Mouse (Mus musculus) testis, postnatal 10 days (tissue): ENCODE results near the gene Diaph2.
A peak's percentile ranks its signal among the peaks of the same experiment; 100 is the strongest.
"Not testable (repeated sequence)": the region's sequence is repeated elsewhere in the genome, so short reads cannot be mapped to it uniquely, and the experiment has no call there.

Experiments used
- DNase-seq: peaks from one replicate; pipeline ENCODE4 v3.0.0; 2021; ENCODE audit warnings: low spot score

The Diaph2 gene

GRCm38 (mm10) chrX:129831903-129832302 lies 82.4 kb downstream of the Diaph2 start:
- DNase-seq = no peak

- no peak for DNase-seq
Measured at GRCm38 (mm10) chrX:129833887-129834286, 84.3 kb downstream of the Diaph2 start.

GRCm38 (mm10) chrX:129884465-129884864 lies 134.9 kb downstream of the Diaph2 start:
- DNase-seq = peak; percentile 41

GRCm38 (mm10) chrX:129925806-129926205 lies 176.3 kb downstream of the Diaph2 start:
- DNase-seq = no peak

GRCm38 (mm10) chrX:129974816-129975215 lies 225.3 kb downstream of the Diaph2 start:
- no peak for DNase-seq

- no peak for DNase-seq
Measured at GRCm38 (mm10) chrX:130008210-130008609, 258.7 kb downstream of the Diaph2 start.

GRCm38 (mm10) chrX:130019735-130020134 lies 270.2 kb downstream of the Diaph2 start:
- no peak for DNase-seq

- no peak for DNase-seq
Measured at GRCm38 (mm10) chrX:130044525-130044924, 295.0 kb downstream of the Diaph2 start.

GRCm38 (mm10) chrX:130149216-130149615 lies 399.7 kb downstream of the Diaph2 start:
- no peak for DNase-seq

- DNase-seq = no peak
Measured at GRCm38 (mm10) chrX:130152164-130152563, 402.6 kb downstream of the Diaph2 start.

- DNase-seq = no peak
Measured at GRCm38 (mm10) chrX:130173126-130173525, 423.6 kb downstream of the Diaph2 start.

- DNase-seq = no peak
Measured at GRCm38 (mm10) chrX:130187891-130188290, 438.3 kb downstream of the Diaph2 start.

- DNase-seq = no peak
Measured at GRCm38 (mm10) chrX:130188449-130188848, 438.9 kb downstream of the Diaph2 start.

- DNase-seq = no peak
Measured at GRCm38 (mm10) chrX:130189250-130189649, 439.7 kb downstream of the Diaph2 start.

- DNase-seq = not testable (repeated sequence)
Measured at GRCm38 (mm10) chrX:130197412-130197811, 447.9 kb downstream of the Diaph2 start.

GRCm38 (mm10) chrX:130205243-130205642 lies 455.7 kb downstream of the Diaph2 start:
- no peak for DNase-seq

GRCm38 (mm10) chrX:130212227-130212626 lies 462.7 kb downstream of the Diaph2 start:
- DNase-seq = no peak

GRCm38 (mm10) chrX:130212759-130213158 lies 463.2 kb downstream of the Diaph2 start:
- no peak for DNase-seq

- no peak for DNase-seq
Measured at GRCm38 (mm10) chrX:130230045-130230444, 480.5 kb downstream of the Diaph2 start.

GRCm38 (mm10) chrX:130235167-130235566 lies 485.6 kb downstream of the Diaph2 start:
- no peak for DNase-seq

- no peak for DNase-seq
Measured at GRCm38 (mm10) chrX:130246652-130247051, 497.1 kb downstream of the Diaph2 start.

GRCm38 (mm10) chrX:130253664-130254063 lies 504.1 kb downstream of the Diaph2 start:
- DNase-seq = no peak

GRCm38 (mm10) chrX:130265707-130266106 lies 516.2 kb downstream of the Diaph2 start:
- DNase-seq = no peak

GRCm38 (mm10) chrX:130279144-130279543 lies 529.6 kb downstream of the Diaph2 start:
- DNase-seq = no peak

GRCm38 (mm10) chrX:130281484-130281883 lies 531.9 kb downstream of the Diaph2 start:
- no peak for DNase-seq
